Mouse (Mus musculus): ENCODE results near the gene Itgb6. TPM values are rescaled to one million over a fixed set of nuclear protein-coding genes. Genes with fewer than 3 reads are reported as not detected.

The Itgb6 gene
- total and polyA plus RNA-seq, 3 experiments = not detected

DNA sequence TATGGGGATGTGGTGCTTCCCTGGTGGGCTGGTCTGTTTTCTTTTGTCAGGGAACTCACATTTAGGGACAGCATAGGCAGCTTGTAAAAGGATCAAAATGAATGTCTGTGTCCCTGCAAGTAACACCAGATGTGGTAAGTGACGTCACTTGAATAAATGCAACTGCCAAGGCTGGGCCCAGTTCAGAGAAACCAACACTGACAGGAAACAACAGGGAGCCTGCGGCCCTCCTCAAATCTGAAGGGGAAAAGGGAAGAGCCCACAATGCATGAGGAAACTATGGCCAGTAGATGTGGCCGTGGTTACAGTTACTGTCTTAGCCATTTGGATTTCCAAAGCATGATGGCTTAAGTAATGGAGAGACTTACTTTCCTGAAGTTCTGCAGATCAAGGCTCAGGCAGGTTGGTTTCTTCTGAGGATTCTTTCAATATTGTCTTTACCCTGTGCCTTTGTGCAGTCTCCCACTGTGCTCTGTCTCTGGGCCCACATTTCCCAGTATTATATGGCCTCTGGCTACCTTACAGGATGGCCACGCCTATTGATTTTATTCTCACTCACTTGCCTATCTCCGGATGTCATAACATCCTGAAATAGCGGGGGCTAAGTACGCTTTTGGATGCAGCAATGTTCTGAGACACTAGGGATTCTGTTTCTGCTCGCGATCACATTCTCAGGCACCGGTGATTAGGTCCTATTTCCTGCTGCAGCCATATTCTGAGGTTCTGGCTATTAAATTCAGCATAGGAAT is 17.1 kb upstream of the Itgb6 start:
- Histone ChIP-seq H3K9ac (ENCODE audit: insufficient read depth, low read depth) (no peak overlapping the region), H3K36me3 (replicated peaks in 1 of 2; ENCODE audit: control insufficient read depth in 1 of 2, insufficient read depth in 1 of 2, low read length in 1 of 2) (no peaks in the 10 kb centered on the region), H3K4me1 (ENCODE audit: control insufficient read depth in 1 of 2, insufficient read depth in 2 of 2) (no peaks in the 10 kb centered on the region), H3K79me2 (replicated peaks; ENCODE audit: control insufficient read depth, extremely low read depth, insufficient read depth, poor library complexity, severe bottlenecking) (no peaks in the 10 kb centered on the region), H3K4me2 (ENCODE audit: insufficient read depth, low read depth, poor library complexity, severe bottlenecking) (no peak overlapping the region), H3K9me3 (replicated peaks; ENCODE audit: low read length) (no peaks in the 10 kb centered on the region), H3K27me3 (replicated peaks) (no peaks in the 10 kb centered on the region), H3K4me3 (replicated peaks in 1 of 3; ENCODE audit: low read depth in 2 of 3, low read length in 2 of 3, poor library complexity in 1 of 3) (no peak overlapping the region), H3K27ac (ENCODE audit: insufficient read depth, low read depth) (no peak overlapping the region)
- no peak for DNase-seq (ENCODE audit: extremely low read depth)
- TF ChIP-seq ZMIZ1 (IDR thresholded peaks at IDR 0.05; ENCODE audit: low read depth, low read length) = no peak
- TF ChIP-seq JUND (conservative IDR thresholded peaks at IDR 0.05; ENCODE audit: low read depth, low read length) = no peak
- no peak for TF ChIP-seq ZKSCAN1 (IDR thresholded peaks at IDR 0.05; ENCODE audit: borderline replicate concordance, low read depth, low read length)
- no peak for TF ChIP-seq KAT2A (IDR thresholded peaks at IDR 0.05; ENCODE audit: insufficient replicate concordance, low read length)
- no peak for TF ChIP-seq POLR2AphosphoS2 (IDR thresholded peaks at IDR 0.05; ENCODE audit: low read depth, low read length)
- TF ChIP-seq TCF12 (IDR thresholded peaks at IDR 0.05; ENCODE audit: low read depth, low read length) = no peak
- TF ChIP-seq MEF2A (IDR thresholded peaks at IDR 0.05; ENCODE audit: borderline replicate concordance, low read depth, low read length) = no peak
- TF ChIP-seq E2F4 (IDR thresholded peaks at IDR 0.05; ENCODE audit: insufficient replicate concordance, low read depth, low read length) = no peak
- no peak for TF ChIP-seq MAX (IDR thresholded peaks at IDR 0.05; ENCODE audit: low read length)
- TF ChIP-seq POLR2A (IDR thresholded peaks at IDR 0.05; ENCODE audit: low read depth, low read length) = no peak
- no peak for TF ChIP-seq ZC3H11A (IDR thresholded peaks at IDR 0.05; ENCODE audit: low read depth, low read length)
- no peak for TF ChIP-seq RCOR1 (conservative IDR thresholded peaks at IDR 0.05; ENCODE audit: low read depth, low read length)
- TF ChIP-seq ELF1 (IDR thresholded peaks at IDR 0.05; ENCODE audit: low read depth, low read length) = no peak
- no peak for TF ChIP-seq HCFC1 (IDR thresholded peaks at IDR 0.05; ENCODE audit: low read depth, low read length)
- TF ChIP-seq CTCF (conservative IDR thresholded peaks at IDR 0.05 in 1 of 2, IDR thresholded peaks at IDR 0.05 in 1 of 2; ENCODE audit: low read depth in 2 of 2, low read length in 2 of 2) = no peak
- no peak for TF ChIP-seq EP300 (IDR thresholded peaks at IDR 0.05; ENCODE audit: low read length)
- TF ChIP-seq CHD1 (IDR thresholded peaks at IDR 0.05; ENCODE audit: low read depth, low read length) = no peak
- TF ChIP-seq SIN3A (IDR thresholded peaks at IDR 0.05; ENCODE audit: low read length) = no peak
- TF ChIP-seq NRF1 (IDR thresholded peaks at IDR 0.05; ENCODE audit: low read depth, low read length) = no peak
- in situ Hi-C loops (cut with MboI; ENCODE audit: low pct_ligation_motif_present, low pct_unique_long_range_greater_than_20kb, low sequenced_read_pairs) = loop anchor here (25.0 kb wide), 1 partner anchor 723 kb away; no protein-coding TSS in a partner anchor
- dilution Hi-C loops (cut with MboI; ENCODE audit: extremely low pct_ligation_motif_present, extremely low pct_unique_long_range_greater_than_20kb, low sequenced_read_pairs) = no loop called here

DNA sequence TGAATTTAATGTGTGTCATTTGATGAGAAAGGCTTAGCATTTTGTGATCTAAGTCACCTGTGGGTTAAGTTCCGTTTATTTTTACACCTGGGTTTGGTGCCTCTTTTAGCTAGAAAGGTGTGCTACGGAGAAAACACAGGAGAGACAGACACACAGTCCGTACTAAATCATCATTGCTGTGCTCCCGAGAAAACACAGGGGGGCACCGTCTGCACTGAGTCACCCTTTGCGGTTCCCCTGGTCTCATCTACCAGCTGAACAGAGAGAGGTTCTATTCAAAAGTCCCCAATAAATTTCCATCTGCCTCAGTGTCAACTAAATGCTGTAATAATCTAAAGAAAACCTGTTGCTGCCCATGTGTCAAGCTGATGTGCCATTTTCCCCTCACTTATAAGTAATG is 8.5 kb upstream of the Itgb6 start:
- dilution Hi-C loops (cut with MboI; ENCODE audit: extremely low pct_ligation_motif_present, extremely low pct_unique_long_range_greater_than_20kb, low sequenced_read_pairs) (no loop called here), in situ Hi-C loops (cut with MboI; ENCODE audit: low pct_ligation_motif_present, low pct_unique_long_range_greater_than_20kb, low sequenced_read_pairs) (loop anchor here (25.0 kb wide), 1 partner anchor 731 kb away; no protein-coding TSS in a partner anchor)
- TF ChIP-seq SMC3 (IDR thresholded peaks at IDR 0.05; ENCODE audit: low read depth, low read length) (peak; percentile 55), CTCF (conservative IDR thresholded peaks at IDR 0.05 in 1 of 2, IDR thresholded peaks at IDR 0.05 in 1 of 2; ENCODE audit: low read depth in 2 of 2, low read length in 2 of 2) (peak in 1 of 2 experiments; percentile 53; a peak in 2 of 4 replicates), ELF1 (IDR thresholded peaks at IDR 0.05; ENCODE audit: low read depth, low read length) (no peak), ZC3H11A (IDR thresholded peaks at IDR 0.05; ENCODE audit: low read depth, low read length) (0 out of 2 replicates have a peak, but pooled peaks have one; percentile 4), RAD21 (IDR thresholded peaks at IDR 0.05; ENCODE audit: low read depth, low read length) (peak; percentile 61)
- Histone ChIP-seq H3K9me3 (replicated peaks; ENCODE audit: low read length) (no peaks in the 10 kb centered on the region), H3K27ac (ENCODE audit: insufficient read depth, low read depth) (no peak overlapping the region), H3K4me2 (ENCODE audit: insufficient read depth, low read depth, poor library complexity, severe bottlenecking) (no peak overlapping the region), H3K9ac (ENCODE audit: insufficient read depth, low read depth) (no peak overlapping the region), H3K79me2 (replicated peaks; ENCODE audit: control insufficient read depth, extremely low read depth, insufficient read depth, poor library complexity, severe bottlenecking) (no peaks in the 10 kb centered on the region), H3K4me3 (replicated peaks in 1 of 3; ENCODE audit: low read depth in 2 of 3, low read length in 2 of 3, poor library complexity in 1 of 3) (no peak overlapping the region), H3K27me3 (replicated peaks) (no peaks in the 10 kb centered on the region), H3K36me3 (replicated peaks in 1 of 2; ENCODE audit: control insufficient read depth in 1 of 2, insufficient read depth in 1 of 2, low read length in 1 of 2) (no peaks in the 10 kb centered on the region), H3K4me1 (ENCODE audit: control insufficient read depth in 1 of 2, insufficient read depth in 2 of 2) (no peaks in the 10 kb centered on the region)
- peak; percentile 21 for DNase-seq (ENCODE audit: extremely low read depth)

All from CH12.LX (cell line).